Mouse (Mus musculus) liver, embryonic 14.5 days (tissue): ENCODE results near the gene Gm48551.

Source experiments
- CTCF ChIP-seq: IDR thresholded peaks from 2 replicates; pipeline ENCODE4 v1.5.1; 2016; ENCODE audit warnings: antibody characterized with exemption, low read depth, control low read depth
- EP300 ChIP-seq: IDR thresholded peaks from 2 replicates; pipeline ENCODE4 v1.6.1; 2016; ENCODE audit warnings: antibody characterized with exemption, low read depth

DNA sequence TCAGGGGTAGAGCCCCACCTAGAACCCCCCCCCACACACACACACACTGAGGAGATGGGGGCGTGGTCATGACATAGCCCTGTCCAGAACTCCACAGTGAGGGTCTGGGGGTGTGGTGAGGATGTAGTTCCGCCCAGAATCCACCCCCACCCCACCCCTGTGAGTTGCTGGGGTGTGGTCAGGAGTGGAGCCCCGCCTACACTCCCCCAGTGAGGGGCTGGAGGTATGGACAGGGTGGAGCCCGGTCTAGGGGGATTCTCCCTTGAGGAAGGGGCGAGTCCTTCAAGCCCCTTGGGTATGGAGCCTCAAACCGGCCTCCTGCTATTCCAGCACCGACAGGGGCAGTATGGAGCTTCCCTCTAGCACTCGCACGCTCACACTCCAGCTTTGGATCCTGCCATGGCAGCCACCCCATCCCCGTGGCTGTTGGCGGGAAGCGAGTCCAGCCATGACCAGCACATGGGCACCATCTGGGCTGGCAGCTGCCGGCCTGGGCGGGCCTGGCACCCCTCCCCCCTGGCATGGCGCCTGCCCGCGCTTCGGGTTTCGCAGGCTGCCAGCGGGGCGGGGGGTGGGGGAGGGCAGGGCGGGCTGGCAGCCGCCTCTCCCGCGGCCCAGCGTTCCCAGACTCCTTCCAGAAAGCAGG, 32.4 kb downstream of the Gm48551 start:
- TF ChIP-seq CTCF: peak; percentile 66
- TF ChIP-seq EP300: no peak
